Mouse (Mus musculus): ENCODE measurements at regions not wholly inside any gene's neighbourhood (a gene's known extent, or its start where the extent isn't known, plus 50 kb on each side); places are given as distances from the start of the nearest gene placed in this dataset.
A peak's percentile ranks its signal among the peaks of the same experiment; 100 is the strongest.

DNA sequence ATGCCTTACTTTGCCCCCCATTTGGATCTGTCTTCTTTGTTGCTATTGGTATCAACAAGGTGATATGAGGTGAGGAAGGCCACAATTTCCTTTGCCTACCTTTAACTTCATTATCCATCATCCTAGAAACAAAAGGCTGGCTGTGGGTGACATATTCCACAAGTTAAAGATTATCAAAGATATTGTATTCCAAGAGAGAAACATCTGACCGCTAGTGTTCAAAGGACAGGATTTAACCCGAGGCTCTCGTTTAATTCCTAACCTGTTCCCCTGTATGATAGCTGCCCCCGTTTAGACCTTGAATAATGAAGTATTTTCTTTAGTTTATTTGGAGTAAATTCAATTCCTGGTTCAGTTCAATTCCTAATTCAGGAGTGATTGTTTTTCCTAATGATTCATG, 249.8 kb upstream of the Cwc22 start:
- DNase-seq (no peak), ATAC-seq (no peak)
- Histone ChIP-seq H3K9me3 (ENCODE audit: low read length) (0 out of 2 replicates have a peak, but pooled peaks cover 2% of the 10 kb centered on the region), H3K27ac (ENCODE audit: low read depth, low read length) (no peak overlapping the region), H3K4me3 (ENCODE audit: low read depth, low read length) (no peak overlapping the region), H3K4me1 (ENCODE audit: insufficient read depth) (no peaks in the 10 kb centered on the region), H3K27me3 (ENCODE audit: insufficient read depth, low read length) (no peaks in the 10 kb centered on the region), H3K4me2 (ENCODE audit: low read depth) (no peak overlapping the region), H3K9ac (no peak overlapping the region), H3K36me3 (ENCODE audit: insufficient read depth) (no peaks in the 10 kb centered on the region)
- 80% methylated on average over 4 of the region's 4 CpGs for WGBS
- TF ChIP-seq CTCF (IDR thresholded peaks at IDR 0.05; ENCODE audit: low read depth): no peak

DNA sequence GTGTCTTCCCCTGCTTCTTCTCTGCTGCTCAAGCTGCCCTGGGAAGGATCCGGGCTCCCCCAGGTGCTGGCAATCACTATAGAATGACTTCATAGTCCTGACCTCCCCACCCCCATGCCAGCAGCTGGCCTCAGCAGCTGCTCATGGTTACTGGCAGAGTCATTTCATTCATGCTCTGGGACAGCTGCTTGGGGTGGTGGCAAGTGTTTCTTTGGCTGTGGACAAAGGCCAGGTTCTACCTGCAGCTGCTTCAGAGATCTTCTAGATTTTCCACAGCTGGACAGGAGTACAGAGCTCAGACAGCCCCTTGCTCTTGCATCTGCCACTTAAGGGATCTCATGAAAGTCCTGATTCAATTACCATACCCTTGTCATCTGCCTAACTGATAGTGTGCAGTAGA, 243.4 kb upstream of the Cwc22 start:
- H3K4me3 ChIP-seq (ENCODE audit: low read depth, low read length): no peak overlapping the region
- no peaks in the 10 kb centered on the region for H3K27me3 ChIP-seq (ENCODE audit: insufficient read depth, low read length)
- no peak overlapping the region for H3K27ac ChIP-seq (ENCODE audit: low read depth, low read length)
- peak; percentile 69 for ATAC-seq
- no peak for DNase-seq
- H3K9me3 ChIP-seq (ENCODE audit: low read length): no peaks in the 10 kb centered on the region
- no peak for TF ChIP-seq CTCF (IDR thresholded peaks at IDR 0.05; ENCODE audit: low read depth)
- H3K9ac ChIP-seq: no peak overlapping the region
- no peak overlapping the region for H3K4me2 ChIP-seq (ENCODE audit: low read depth)
- no peaks in the 10 kb centered on the region for H3K4me1 ChIP-seq (ENCODE audit: insufficient read depth)
- WGBS: 24% methylated on average over 1 of the region's 1 CpGs
- H3K36me3 ChIP-seq (ENCODE audit: insufficient read depth): no peaks in the 10 kb centered on the region

DNA sequence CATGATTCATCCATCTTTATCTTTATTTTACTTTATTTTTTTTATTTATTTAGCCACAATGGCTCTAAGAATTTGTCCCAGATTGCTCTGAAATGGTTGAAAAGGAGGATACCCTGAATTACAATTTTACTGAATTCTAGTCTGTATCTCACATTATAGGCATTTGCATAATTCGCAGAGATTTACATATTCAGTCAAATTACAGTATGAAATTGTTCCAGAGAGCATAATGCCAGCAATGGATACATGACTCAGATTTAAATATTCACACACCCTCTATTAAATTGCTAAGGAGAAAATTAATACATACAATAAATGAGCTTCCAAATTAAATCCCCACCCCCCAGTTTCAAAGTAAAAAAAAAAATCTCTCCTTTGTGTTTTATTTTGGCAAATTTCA, 238.8 kb upstream of the Cwc22 start:
- Histone ChIP-seq H3K36me3 (ENCODE audit: insufficient read depth) (no peaks in the 10 kb centered on the region), H3K27ac (ENCODE audit: low read depth, low read length) (no peak overlapping the region), H3K27me3 (ENCODE audit: insufficient read depth, low read length) (no peaks in the 10 kb centered on the region), H3K9me3 (ENCODE audit: low read length) (no peaks in the 10 kb centered on the region), H3K9ac (no peak overlapping the region), H3K4me1 (ENCODE audit: insufficient read depth) (no peaks in the 10 kb centered on the region), H3K4me3 (ENCODE audit: low read depth, low read length) (no peak overlapping the region), H3K4me2 (ENCODE audit: low read depth) (no peak overlapping the region)
- 50% methylated on average over 1 of the region's 1 CpGs for WGBS
- no peak; the same call in 1 of the 2 replicates for ATAC-seq
- DNase-seq: peak; percentile 7
- TF ChIP-seq CTCF (IDR thresholded peaks at IDR 0.05; ENCODE audit: low read depth): no peak

DNA sequence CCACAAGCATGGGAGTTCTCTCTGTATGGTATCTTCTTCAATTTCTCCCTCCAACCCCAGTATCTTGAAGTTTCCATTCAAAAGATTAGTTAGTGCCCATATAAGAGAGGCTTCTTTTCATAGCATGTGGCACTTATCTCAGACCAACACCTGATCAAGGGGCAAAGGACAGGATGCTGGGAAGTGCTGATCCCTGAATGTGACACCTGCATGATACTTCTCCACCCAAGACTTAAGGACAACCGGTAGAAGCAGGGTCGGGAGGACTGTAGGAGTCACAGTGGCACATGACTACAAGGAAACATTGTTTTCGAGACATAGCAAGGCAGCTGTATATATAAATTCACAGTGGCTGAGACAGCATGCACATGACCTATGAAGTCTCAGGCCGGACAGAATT, 227.6 kb upstream of the Cwc22 start:
- DNase-seq (no peak), ATAC-seq (no peak)
- no peak overlapping the region for H3K9ac ChIP-seq
- no peaks in the 10 kb centered on the region for H3K36me3 ChIP-seq (ENCODE audit: insufficient read depth)
- 87% methylated on average over 4 of the region's 4 CpGs for WGBS
- no peak for TF ChIP-seq CTCF (IDR thresholded peaks at IDR 0.05; ENCODE audit: low read depth)
- H3K27me3 ChIP-seq (ENCODE audit: insufficient read depth, low read length): no peaks in the 10 kb centered on the region
- no peaks in the 10 kb centered on the region for H3K4me1 ChIP-seq (ENCODE audit: insufficient read depth)
- H3K4me2 ChIP-seq (ENCODE audit: low read depth): no peak overlapping the region
- H3K9me3 ChIP-seq (ENCODE audit: low read length): no peaks in the 10 kb centered on the region
- no peak overlapping the region for H3K27ac ChIP-seq (ENCODE audit: low read depth, low read length)
- no peak overlapping the region for H3K4me3 ChIP-seq (ENCODE audit: low read depth, low read length)

DNA sequence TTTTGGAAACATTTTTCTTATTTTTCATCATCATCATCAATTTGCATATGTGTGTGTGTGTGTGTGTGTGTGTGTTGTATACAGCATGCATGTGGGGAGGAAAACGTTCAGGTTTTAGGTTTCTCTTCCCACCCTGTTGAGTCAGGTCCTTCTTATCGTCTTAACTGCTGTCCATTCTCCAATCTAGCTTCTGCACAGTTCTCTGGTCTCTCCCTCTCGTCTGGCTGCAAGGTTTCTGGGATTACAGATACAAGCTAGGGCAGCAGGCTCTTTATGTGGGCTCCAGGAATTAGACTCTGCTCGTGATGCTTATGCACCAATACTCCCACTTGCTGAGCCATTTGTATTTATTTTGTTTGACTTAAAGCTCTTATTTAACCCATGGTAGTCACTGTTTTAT, 226.6 kb upstream of the Cwc22 start:
- Histone ChIP-seq H3K9ac (no peak overlapping the region), H3K36me3 (ENCODE audit: insufficient read depth) (no peaks in the 10 kb centered on the region), H3K27me3 (ENCODE audit: insufficient read depth, low read length) (no peaks in the 10 kb centered on the region), H3K27ac (ENCODE audit: low read depth, low read length) (no peak overlapping the region), H3K4me1 (ENCODE audit: insufficient read depth) (no peaks in the 10 kb centered on the region), H3K4me2 (ENCODE audit: low read depth) (no peak overlapping the region), H3K4me3 (ENCODE audit: low read depth, low read length) (no peak overlapping the region), H3K9me3 (ENCODE audit: low read length) (no peaks in the 10 kb centered on the region)
- WGBS: 63% methylated on average over 4 of the region's 4 CpGs
- DNase-seq: no peak
- no peak for ATAC-seq
- no peak for TF ChIP-seq CTCF (IDR thresholded peaks at IDR 0.05; ENCODE audit: low read depth)

DNA sequence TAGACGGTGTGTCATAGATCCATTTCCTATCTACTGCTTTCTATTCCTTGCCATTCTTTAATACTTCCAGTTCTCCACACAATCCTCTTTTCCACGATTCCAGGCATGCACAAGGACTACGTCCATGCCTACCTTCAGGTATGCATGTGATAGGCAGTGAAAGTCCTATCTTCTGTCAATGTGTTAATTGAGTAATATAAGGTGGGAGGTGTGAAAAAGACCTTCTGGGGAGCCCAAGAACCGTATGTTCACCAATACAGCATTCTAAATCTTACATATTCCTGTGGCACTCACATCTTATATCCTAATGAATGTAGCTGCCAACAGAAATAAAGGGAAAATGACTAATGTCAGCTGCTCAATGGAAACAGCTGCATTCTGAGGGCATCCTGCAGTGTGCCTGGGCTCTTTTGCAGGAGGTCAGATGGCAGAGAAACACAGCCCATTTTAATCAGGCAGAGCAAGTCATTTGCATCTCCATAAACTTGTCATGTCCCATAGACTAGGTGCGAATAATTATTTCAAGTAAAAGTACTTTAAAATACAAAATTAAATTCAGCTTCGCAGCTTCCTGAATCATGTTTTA, 224.1 kb upstream of the Cwc22 start:
- no peak overlapping the region for H3K4me2 ChIP-seq (ENCODE audit: low read depth)
- whole genome bisulfite sequencing: 58% methylated on average over 6 of the region's 6 CpGs
- H3K27me3 ChIP-seq (ENCODE audit: insufficient read depth, low read length): no peaks in the 10 kb centered on the region

DNA sequence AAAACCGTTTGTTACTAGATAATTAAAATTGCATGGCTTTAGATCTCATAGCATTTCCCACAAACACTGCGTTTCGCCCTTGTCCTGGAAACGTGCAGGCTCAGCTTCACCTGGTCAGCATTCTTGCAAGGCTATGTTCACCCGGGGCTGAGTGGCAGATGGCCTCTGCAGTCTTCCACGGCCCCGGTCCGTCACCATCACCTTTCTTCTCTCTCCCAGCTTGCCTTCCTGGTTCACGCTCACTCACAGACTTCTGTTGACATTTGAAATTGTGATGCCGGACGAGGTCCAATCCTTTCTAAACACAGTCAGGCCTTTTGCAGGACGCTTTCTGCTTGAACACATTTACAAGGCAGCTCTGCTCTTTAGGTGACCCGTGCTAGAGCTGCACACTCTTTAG, 219.3 kb upstream of the Cwc22 start:
- no peaks in the 10 kb centered on the region for H3K27me3 ChIP-seq (ENCODE audit: insufficient read depth, low read length)
- TF ChIP-seq CTCF (IDR thresholded peaks at IDR 0.05; ENCODE audit: low read depth): no peak
- no peak overlapping the region for H3K27ac ChIP-seq (ENCODE audit: low read depth, low read length)
- 85% methylated on average over 13 of the region's 13 CpGs for WGBS
- H3K9ac ChIP-seq: no peak overlapping the region
- H3K4me3 ChIP-seq (ENCODE audit: low read depth, low read length): no peak overlapping the region
- DNase-seq (no peak), ATAC-seq (no peak)
- no peaks in the 10 kb centered on the region for H3K36me3 ChIP-seq (ENCODE audit: insufficient read depth)
- H3K4me2 ChIP-seq (ENCODE audit: low read depth): no peak overlapping the region
- no peaks in the 10 kb centered on the region for H3K9me3 ChIP-seq (ENCODE audit: low read length)
- H3K4me1 ChIP-seq (ENCODE audit: insufficient read depth): no peaks in the 10 kb centered on the region; the same call in 1 of the 2 replicates

More for the DNA sequence above, 224.1 kb upstream of the Cwc22 start:
- no peak overlapping the region for H3K9ac ChIP-seq
- DNase-seq (no peak), ATAC-seq (no peak)
- H3K4me3 ChIP-seq (ENCODE audit: low read depth, low read length): no peak overlapping the region
- H3K27ac ChIP-seq (ENCODE audit: low read depth, low read length): no peak overlapping the region
- no peaks in the 10 kb centered on the region for H3K36me3 ChIP-seq (ENCODE audit: insufficient read depth)
- no peaks in the 10 kb centered on the region for H3K9me3 ChIP-seq (ENCODE audit: low read length)
- H3K4me1 ChIP-seq (ENCODE audit: insufficient read depth): no peaks in the 10 kb centered on the region
- TF ChIP-seq CTCF (IDR thresholded peaks at IDR 0.05; ENCODE audit: low read depth): no peak

Data from forebrain, postnatal 0 days (tissue).